Mouse (Mus musculus) gastrocnemius, adult 8-10 months (tissue): Measurements from ENCODE around the gene Hes2. TPM values are rescaled to one million over a fixed set of nuclear protein-coding genes. Genes with fewer than 3 reads are reported as not detected.

Experiments
- DNase-seq, 2 experiments: peaks; one replicate each; pipeline ENCODE4 v3.0.0; 2022; ENCODE audit warnings: low spot score in 2 of 2
- total RNA-seq, 4 experiments: library from RNA; stranded (reverse); gene quantifications; 2 replicates each; pipeline ENCODE4 v1.2.4; 2022

The Hes2 gene
- total RNA-seq, 4 experiments from 2014 or later: not detected

DNA sequence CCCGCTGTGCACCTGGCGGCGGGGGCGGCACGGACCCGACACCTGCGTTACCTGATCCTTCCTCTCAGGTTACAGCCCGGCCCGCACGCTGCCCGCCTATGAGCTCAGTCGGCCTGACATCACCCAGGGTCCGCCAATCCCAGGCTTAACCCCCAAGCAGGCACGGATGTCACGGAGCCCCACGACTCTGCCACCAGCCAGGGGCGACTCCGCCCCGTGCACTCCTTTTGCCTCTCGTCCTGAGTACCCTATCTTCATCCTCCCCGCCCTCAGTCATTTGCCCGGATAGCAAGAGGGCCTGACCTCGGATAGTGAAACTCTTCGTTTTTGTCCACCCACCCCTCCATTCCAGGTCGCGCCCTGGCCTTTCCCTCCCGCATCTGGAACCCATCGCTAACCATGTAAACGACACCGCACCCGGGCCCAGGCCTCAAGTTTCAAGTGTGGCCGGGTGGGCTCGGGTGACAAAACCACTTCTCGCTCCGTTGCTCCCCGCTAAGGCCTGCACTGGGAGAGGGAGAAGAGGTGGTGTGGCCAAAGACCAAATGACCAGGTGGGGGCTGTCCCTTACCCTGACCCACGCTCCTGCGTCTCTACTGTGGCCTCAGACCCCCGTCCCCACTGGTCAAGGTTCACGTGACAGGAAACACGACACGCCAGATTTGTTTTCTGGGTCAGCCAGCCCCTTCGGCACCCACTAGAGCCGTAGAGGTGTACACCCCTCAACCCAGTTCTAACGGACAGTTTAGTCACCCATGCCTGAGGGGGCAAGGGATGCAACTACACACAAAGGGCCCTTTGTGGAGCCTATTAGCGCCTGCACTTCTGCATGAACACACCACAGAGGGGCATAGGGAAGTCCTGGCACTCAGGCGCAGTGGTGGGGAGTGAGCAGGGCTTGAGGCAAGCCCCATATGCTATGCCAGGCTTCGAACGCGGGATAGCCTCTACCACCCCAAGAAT, 26.6 kb upstream of the Hes2 start:
- DNase-seq: no peak

DNA sequence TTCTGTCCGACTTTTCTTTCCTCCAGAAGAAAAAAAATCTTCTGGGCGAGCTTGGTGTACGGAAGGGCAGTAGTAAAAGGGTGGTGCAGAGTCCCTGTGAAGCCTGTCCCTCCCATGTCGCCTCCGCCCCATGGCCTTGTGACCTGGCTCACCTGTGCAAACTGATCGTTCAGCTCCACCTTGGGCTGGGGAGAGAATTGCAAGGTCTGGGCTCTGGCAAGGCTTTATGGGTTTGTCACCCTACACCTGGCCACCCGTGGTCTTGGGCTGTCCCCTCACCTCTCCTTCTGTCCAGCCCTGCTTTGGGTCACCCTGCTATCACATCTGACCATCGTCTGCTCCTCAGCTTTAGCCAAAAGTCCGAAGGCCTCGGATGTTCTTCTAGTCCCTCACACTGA, 25.9 kb upstream of the Hes2 start:
- DNase-seq: no peak

DNA sequence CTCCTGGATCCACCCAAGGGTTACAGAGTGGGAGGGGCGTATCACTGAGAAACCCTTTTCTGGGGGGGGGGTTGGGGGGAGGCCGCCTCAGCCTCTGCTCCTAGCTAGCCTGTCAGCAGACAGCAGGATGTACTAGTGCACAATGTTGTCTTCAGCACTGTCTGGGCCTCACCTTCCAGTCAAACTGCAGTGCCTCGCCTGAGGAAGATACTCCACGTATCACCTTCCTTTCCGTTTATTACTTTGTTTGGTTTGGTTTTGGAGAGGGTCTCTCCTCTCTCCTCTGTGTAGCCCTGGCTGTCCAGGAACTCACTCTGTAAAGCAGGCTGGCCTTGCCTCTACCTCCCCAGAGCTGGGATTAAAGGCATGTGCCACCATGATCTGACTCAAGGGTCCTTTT, 25.5 kb upstream of the Hes2 start:
- DNase-seq: no peak

GRCm38 (mm10) chr4:152134507-152134906, 24.2 kb upstream of the Hes2 start:
- DNase-seq: no peak

DNA sequence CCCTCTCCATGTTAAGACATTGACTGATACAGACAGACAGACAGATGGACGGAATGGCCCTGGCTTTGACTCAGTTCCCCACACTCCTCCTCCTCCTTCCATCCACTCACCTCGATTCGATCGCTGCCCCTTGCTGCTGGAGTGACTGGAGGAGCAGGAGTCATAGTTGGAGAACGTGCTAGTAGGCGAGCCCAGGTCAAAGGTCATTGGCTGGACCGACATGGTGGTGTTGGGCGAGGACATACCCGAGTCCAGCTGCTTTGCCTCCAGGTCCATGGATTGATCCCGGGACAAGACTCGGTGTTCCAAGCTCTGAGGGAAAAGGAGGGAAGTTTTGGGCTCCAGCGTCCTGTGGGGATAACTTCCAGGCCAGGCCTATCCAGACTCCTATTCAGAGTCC, 23.3 kb upstream of the Hes2 start:
- no peak for DNase-seq

GRCm38 (mm10) chr4:152136112-152136875, 22.4 kb upstream of the Hes2 start:
- no peak for DNase-seq

GRCm38 (mm10) chr4:152136876-152137250, 21.8 kb upstream of the Hes2 start:
- no peak for DNase-seq

- DNase-seq: peak; percentile 81 to 84
Measured at GRCm38 (mm10) chr4:152138497-152139260, 20.0 kb upstream of the Hes2 start.

DNA sequence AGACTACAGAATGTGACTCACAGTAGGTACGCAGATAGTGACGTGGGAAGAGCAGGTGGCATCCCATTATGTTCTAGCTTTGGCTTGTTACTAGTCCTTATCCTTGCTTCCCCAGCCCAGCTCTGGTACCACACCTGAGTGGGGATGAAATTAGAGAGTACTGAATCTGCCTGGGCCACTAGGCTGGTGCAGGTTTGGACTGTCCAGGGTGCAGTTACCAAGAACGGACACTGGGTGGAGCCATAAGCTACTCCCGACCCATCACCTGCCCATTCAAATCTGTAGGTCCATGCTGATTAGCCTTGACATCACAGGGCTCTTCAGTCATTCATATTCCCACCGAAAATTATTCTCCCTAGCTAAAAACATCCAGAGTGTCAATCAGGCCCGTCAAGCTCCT, 18.2 kb upstream of the Hes2 start:
- no peak for DNase-seq

GRCm38 (mm10) chr4:152141521-152142135, 17.0 kb upstream of the Hes2 start:
- no peak for DNase-seq

DNA sequence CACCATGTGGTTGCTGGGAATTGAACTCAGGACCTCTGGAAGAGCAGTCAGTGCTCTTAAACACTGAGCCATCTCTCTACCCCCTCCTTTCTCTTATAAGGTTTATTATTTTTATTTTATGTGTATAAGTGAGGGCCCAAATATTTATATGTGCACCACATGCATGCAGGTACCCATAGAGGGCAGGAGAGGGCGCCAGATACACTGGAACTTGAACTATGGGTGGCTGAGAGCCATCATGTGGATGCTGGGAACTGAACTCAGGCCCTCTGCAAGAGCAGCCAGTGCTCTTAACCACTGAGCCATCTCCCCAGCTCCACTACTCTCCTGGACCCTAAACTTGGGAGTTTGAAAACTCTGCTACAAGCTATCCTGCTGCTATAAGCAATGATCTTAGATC, 15.0 kb upstream of the Hes2 start:
- DNase-seq: no peak

GRCm38 (mm10) chr4:152145473-152145872, 13.2 kb upstream of the Hes2 start:
- DNase-seq: no peak

GRCm38 (mm10) chr4:152146033-152146827, 12.4 kb upstream of the Hes2 start:
- DNase-seq: peak in 1 of 2 experiments; percentile 38

- no peak for DNase-seq
Measured at GRCm38 (mm10) chr4:152150546-152150945, 8.1 kb upstream of the Hes2 start.

DNA sequence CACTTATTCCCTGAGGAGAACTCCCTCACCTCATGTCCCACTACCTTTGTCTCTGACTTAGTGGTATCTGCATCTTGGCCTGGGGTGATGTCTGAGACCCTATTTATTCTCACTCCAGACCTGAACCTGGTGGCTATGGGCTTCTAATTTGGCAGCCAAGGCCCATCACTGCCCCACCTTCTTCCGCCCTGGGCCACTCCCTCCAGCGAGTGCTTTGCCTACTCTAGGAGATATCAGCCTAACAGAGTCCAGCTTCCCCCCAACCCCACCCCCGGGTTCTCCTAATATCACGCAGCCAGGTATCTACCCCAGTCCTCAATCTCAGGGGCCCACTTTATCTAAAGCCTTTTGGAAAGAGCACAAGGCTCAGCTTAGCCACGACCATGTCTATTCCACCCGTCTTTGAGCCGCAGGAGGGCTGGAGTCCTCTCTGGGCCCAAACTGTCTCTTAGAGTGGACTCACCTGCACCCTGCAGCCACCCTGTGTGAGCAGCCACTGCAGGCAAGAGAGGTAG, 7.2 kb upstream of the Hes2 start:
- DNase-seq: no peak

- no peak for DNase-seq
Measured at GRCm38 (mm10) chr4:152151966-152152544, 6.6 kb upstream of the Hes2 start, which contains the start of gene Espn. Gene Espn, minus strand, starts transcription at chr4:152152371.

- DNase-seq: peak; percentile 55 to 64
Measured at GRCm38 (mm10) chr4:152153771-152154177, 4.9 kb upstream of the Hes2 start.

DNA sequence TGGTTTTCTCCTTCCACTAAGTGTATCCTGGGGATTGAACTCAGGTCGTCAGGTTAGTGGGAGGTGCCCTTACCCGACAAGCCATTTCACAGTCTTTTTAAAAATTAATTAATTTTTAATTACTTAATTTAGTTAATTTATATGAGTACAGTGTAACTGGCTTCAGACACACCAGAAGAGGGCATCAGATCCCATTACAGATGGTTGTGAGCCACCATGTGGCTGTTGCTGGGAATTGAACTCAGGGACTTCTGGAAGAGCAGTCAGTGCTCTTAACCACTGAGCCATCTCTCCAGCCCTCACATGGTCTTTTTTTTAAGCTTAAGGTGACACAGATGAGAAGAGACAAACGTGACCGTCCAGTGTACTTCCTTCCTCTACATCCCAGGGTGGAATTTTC, 3.6 kb upstream of the Hes2 start:
- DNase-seq: no peak

- no peak for DNase-seq
Measured at GRCm38 (mm10) chr4:152157779-152158584, 685 bp upstream of the Hes2 start.
